Mouse (Mus musculus) heart, postnatal 0 days (tissue): ENCODE measurements around the gene Naa25. TPM values are rescaled to one million over a fixed set of nuclear protein-coding genes. Genes with fewer than 3 reads are reported as not detected.

Experiments
- ATAC-seq: fragments of 200-750 bp; cut with Nextera tagmentation; 2 replicates; pipeline ENCODE4 v1.8.0; 2017; ENCODE audit warnings: low read depth, moderate number of reproducible peaks, moderate library complexity; ENCODE audit not compliant: insufficient read depth
- DNase-seq: peaks from one replicate; pipeline ENCODE4 v3.0.0-alpha.2; 2016; ENCODE audit warnings: low spot score
- H3K27ac ChIP-seq: fragments of 300-500 bp; sonication (generic); 2 replicates; pipeline ENCODE4 v1.5.1; 2014; ENCODE audit warnings: low read depth, mild to moderate bottlenecking
- H3K27me3 ChIP-seq: fragments of 300-500 bp; sonication (generic); 2 replicates; pipeline ENCODE4 v1.6.1; 2014; ENCODE audit warnings: low read length, mixed read lengths; ENCODE audit not compliant: control insufficient read depth, insufficient read depth
- H3K36me3 ChIP-seq: fragments of 300-500 bp; sonication (generic); replicated peaks from 2 replicates; pipeline ENCODE4 v1.6.1; 2014; ENCODE audit warnings: low read length, mixed read lengths; ENCODE audit not compliant: control insufficient read depth, insufficient read depth
- H3K4me1 ChIP-seq: fragments of 300-500 bp; sonication (generic); 2 replicates; pipeline ENCODE4 v1.6.1; 2014; ENCODE audit warnings: antibody characterized with exemption; ENCODE audit not compliant: control insufficient read depth, insufficient read depth
- H3K4me2 ChIP-seq: fragments of 300-500 bp; sonication (generic); 2 replicates; pipeline ENCODE4 v1.6.1; 2014; ENCODE audit warnings: low read depth, mild to moderate bottlenecking, low read length, moderate library complexity
- H3K4me3 ChIP-seq: fragments of 300-500 bp; sonication (generic); 2 replicates; pipeline ENCODE4 v1.5.1; 2014; ENCODE audit warnings: low read depth, low read length
- H3K9ac ChIP-seq: fragments of 300-500 bp; sonication (generic); replicated peaks from 2 replicates; pipeline ENCODE4 v1.6.1; 2014; ENCODE audit warnings: low read depth, low read length, mixed read lengths
- H3K9me3 ChIP-seq: fragments of 300-500 bp; sonication (generic); replicated peaks from 2 replicates; pipeline ENCODE4 v1.6.1; 2016; ENCODE audit warnings: low read length; ENCODE audit not compliant: control insufficient read depth
- CTCF ChIP-seq: IDR thresholded peaks from 2 replicates; pipeline ENCODE4 v1.5.1; 2016; ENCODE audit warnings: antibody characterized with exemption, control low read depth, low read depth
- EP300 ChIP-seq: IDR thresholded peaks from 2 replicates; pipeline ENCODE4 v1.6.1; 2016; ENCODE audit warnings: antibody characterized with exemption, low read depth
- WGBS: fragments of 180-500 bp; shearing (Covaris S2); extraction: QIAGEN DNeasy Blood & Tissue Kit; methylation state at CpG from one replicate; pipeline ENCODE4 v1.1.7; 2014; 5-methylcytosine and 5-hydroxymethylcytosine counted together
- polyA plus RNA-seq: library from polyadenylated mRNA; unstranded; fragments of >200 nt; fragmentation: Nextera tagmentation; extraction: Ambion mirVana; gene quantifications from 2 replicates; pipeline ENCODE4 v1.2.1, GENCODE M21; 2015
- total RNA-seq: library from RNA; depleted of rRNA; stranded (reverse); fragments of >200 nt; gene quantifications from 2 replicates; pipeline ENCODE4 v1.2.3, GENCODE M21; 2014; ENCODE audit warnings: low replicate concordance

Gene Naa25
- total and polyA plus RNA-seq, 2 experiments from 2014 or later = 15.8 to 21.4 TPM

DNA sequence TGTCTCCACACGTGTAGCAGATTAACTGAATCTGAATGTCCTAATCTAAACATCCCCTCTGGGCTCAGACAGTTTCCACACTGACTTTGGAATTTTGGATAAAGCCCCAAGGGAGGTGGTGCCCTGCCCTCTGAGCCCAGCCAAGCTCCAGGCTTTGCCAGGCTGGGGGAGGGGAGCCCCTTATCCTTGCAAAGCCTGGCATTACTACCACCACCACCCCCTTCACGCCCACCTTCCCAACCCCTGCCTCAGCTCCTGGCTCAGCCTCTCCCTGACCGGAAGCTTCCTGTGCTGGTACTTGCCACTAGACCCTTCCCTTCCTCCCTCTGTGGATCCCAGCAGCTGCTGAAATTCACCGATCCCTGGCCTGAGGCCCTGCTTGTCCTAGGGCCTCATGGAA, 10.6 kb upstream of the Naa25 start:
- Histone ChIP-seq H3K4me2 (no peak overlapping the region), H3K27me3 (no peaks in the 10 kb centered on the region), H3K9ac (no peak overlapping the region), H3K4me1 (peaks cover 4% of the 10 kb centered on the region; the same call in 1 of the 2 replicates), H3K9me3 (no peaks in the 10 kb centered on the region), H3K36me3 (peaks cover 9% of the 10 kb centered on the region; the same call in 1 of the 2 replicates), H3K27ac (peak overlapping the region; percentile 31; the same call in 1 of the 2 replicates), H3K4me3 (no peak overlapping the region)
- no peak for DNase-seq
- WGBS = 41% methylated on average over 4 of the region's 4 CpGs
- no peak for ATAC-seq
- no peak for TF ChIP-seq CTCF
- no peak for TF ChIP-seq EP300

- Histone ChIP-seq H3K4me1 (peaks cover 4% of the 10 kb centered on the region; the same call in 1 of the 2 replicates), H3K36me3 (no peaks in the 10 kb centered on the region), H3K9me3 (no peaks in the 10 kb centered on the region), H3K27ac (no peak overlapping the region), H3K4me3 (no peak overlapping the region), H3K4me2 (no peak overlapping the region), H3K27me3 (no peaks in the 10 kb centered on the region), H3K9ac (no peak overlapping the region)
- TF ChIP-seq CTCF = no peak
- TF ChIP-seq EP300 = no peak
- WGBS = 64% methylated on average over 7 of the region's 7 CpGs
- DNase-seq (no peak), ATAC-seq (no peak)
These were observed 8.6 kb upstream of the Naa25 start for GRCm38 (mm10) chr5:121389106-121389505.

GRCm38 (mm10) chr5:121389691-121390090, 8.0 kb upstream of the Naa25 start:
- DNase-seq = no peak
- H3K27me3 ChIP-seq = no peaks in the 10 kb centered on the region
- no peaks in the 10 kb centered on the region for H3K36me3 ChIP-seq
- no peak for ATAC-seq
- no peak overlapping the region for H3K4me3 ChIP-seq
- H3K4me1 ChIP-seq = peaks cover 4% of the 10 kb centered on the region; the same call in 1 of the 2 replicates
- H3K9ac ChIP-seq = no peak overlapping the region
- no peak overlapping the region for H3K27ac ChIP-seq
- H3K9me3 ChIP-seq = no peaks in the 10 kb centered on the region
- TF ChIP-seq EP300 (no peak), CTCF (no peak)
- H3K4me2 ChIP-seq = no peak overlapping the region

- WGBS = 50% methylated on average over 16 of the region's 16 CpGs
- no peak overlapping the region for H3K4me2 ChIP-seq
- no peaks in the 10 kb centered on the region for H3K27me3 ChIP-seq
- no peaks in the 10 kb centered on the region for H3K4me1 ChIP-seq
- DNase-seq = peak; percentile 34
- TF ChIP-seq CTCF (peak; percentile 68), EP300 (no peak)
- no peak overlapping the region for H3K9ac ChIP-seq
- ATAC-seq = no peak
- H3K27ac ChIP-seq = no peak overlapping the region
- no peaks in the 10 kb centered on the region for H3K9me3 ChIP-seq
- no peaks in the 10 kb centered on the region for H3K36me3 ChIP-seq
- H3K4me3 ChIP-seq = no peak overlapping the region
These were observed 4.9 kb upstream of the Naa25 start for GRCm38 (mm10) chr5:121392667-121393380.

DNA sequence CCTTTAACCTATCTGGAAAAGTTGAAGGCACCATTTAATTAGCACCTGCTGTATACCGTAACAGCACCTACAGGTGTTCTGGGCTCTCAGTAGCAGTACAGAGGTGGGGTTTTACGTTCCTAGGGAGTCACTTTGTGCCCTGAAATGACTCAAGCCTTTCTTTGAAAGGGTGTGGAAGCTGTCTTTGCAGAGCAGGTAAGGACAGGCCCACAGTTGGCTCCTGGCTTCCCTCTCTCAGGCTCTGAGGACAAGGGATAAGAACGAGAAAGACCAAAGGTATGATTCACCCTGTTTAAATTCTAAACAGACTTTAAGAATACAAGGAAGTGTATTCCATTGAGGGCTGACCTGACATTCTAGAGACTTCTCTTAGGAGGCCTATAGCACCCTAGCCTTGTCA, 4.3 kb upstream of the Naa25 start:
- Histone ChIP-seq H3K4me3 (no peak overlapping the region), H3K4me2 (no peak overlapping the region), H3K9ac (no peak overlapping the region), H3K27ac (no peak overlapping the region), H3K4me1 (no peaks in the 10 kb centered on the region), H3K9me3 (no peaks in the 10 kb centered on the region), H3K36me3 (no peaks in the 10 kb centered on the region), H3K27me3 (no peaks in the 10 kb centered on the region)
- TF ChIP-seq CTCF = no peak
- no peak for TF ChIP-seq EP300
- DNase-seq = no peak
- 75% methylated on average over 3 of the region's 3 CpGs for WGBS
- ATAC-seq = no peak

GRCm38 (mm10) chr5:121395621-121396020, 2.1 kb upstream of the Naa25 start:
- ATAC-seq = no peak
- DNase-seq = no peak
- H3K4me2 ChIP-seq = no peak overlapping the region
- H3K9ac ChIP-seq = no peak overlapping the region
- H3K4me3 ChIP-seq = no peak overlapping the region
- no peak overlapping the region for H3K27ac ChIP-seq
- peaks cover 9% of the 10 kb centered on the region for H3K4me1 ChIP-seq
- H3K27me3 ChIP-seq = no peaks in the 10 kb centered on the region
- 63% methylated on average over 5 of the region's 5 CpGs for WGBS
- no peaks in the 10 kb centered on the region for H3K36me3 ChIP-seq
- H3K9me3 ChIP-seq = no peaks in the 10 kb centered on the region
- TF ChIP-seq EP300 (no peak), CTCF (no peak)
